Mouse (Mus musculus) urinary bladder, postnatal 36 days (tissue): ENCODE measurements around the gene Syndig1.

Experiments
- DNase-seq, 2 experiments: peaks; one replicate each; pipeline ENCODE4 v3.0.0; 2022; ENCODE audit warnings: low spot score in 2 of 2, mixed read lengths in 1 of 2

Syndig1 gene

GRCm38 (mm10) chr2:149980419-149980818 lies 151.4 kb downstream of the Syndig1 start:
- no peak for DNase-seq

GRCm38 (mm10) chr2:149982466-149982865 lies 153.5 kb downstream of the Syndig1 start:
- DNase-seq = no peak

GRCm38 (mm10) chr2:149983107-149983506 lies 154.1 kb downstream of the Syndig1 start:
- no peak for DNase-seq

DNA sequence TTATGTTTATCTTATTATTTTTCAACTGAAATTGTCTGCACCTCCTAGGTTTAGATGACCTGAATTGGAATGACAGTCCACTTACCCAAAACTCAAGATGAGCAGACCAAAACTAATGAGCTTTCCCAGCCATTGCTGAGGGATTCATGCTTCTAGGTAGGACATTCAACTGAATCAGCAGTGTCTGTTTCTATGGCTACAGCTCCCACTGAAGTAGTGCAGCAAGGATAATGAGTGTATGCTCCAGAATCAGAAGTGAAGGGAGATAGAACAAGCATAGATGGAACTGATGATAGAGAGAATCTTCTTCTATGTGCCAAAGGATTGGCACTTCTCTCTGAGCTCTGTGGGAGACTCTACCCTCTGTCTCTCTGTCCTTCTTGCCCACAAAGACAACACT lies 158.6 kb downstream of the Syndig1 start:
- DNase-seq = no peak

GRCm38 (mm10) chr2:149991506-149991905 lies 162.5 kb downstream of the Syndig1 start:
- no peak for DNase-seq

DNA sequence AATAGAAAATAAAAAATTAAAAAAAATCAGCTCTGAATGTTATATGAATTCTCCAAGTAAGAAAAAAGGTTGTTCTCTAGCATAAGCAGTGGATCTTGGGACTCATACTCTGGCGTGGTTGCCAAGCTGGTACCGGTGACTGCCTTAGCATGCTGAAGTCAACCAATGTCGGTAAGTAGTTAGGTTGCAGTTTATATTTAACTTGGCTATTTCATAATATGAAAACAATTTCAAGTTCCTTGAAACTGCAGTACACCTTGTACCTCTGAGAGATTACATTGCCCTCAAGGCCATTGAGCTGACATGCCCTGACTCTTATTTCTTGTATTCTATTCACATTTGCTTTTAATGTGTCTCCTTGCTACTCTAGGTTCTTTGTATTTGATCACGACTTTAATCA lies 163.9 kb downstream of the Syndig1 start:
- no peak for DNase-seq

GRCm38 (mm10) chr2:149996382-149996964 lies 167.5 kb downstream of the Syndig1 start:
- no peak for DNase-seq

GRCm38 (mm10) chr2:149997657-149998056 lies 168.6 kb downstream of the Syndig1 start:
- DNase-seq = no peak

GRCm38 (mm10) chr2:149998373-149999108 lies 169.5 kb downstream of the Syndig1 start:
- no peak for DNase-seq

DNA sequence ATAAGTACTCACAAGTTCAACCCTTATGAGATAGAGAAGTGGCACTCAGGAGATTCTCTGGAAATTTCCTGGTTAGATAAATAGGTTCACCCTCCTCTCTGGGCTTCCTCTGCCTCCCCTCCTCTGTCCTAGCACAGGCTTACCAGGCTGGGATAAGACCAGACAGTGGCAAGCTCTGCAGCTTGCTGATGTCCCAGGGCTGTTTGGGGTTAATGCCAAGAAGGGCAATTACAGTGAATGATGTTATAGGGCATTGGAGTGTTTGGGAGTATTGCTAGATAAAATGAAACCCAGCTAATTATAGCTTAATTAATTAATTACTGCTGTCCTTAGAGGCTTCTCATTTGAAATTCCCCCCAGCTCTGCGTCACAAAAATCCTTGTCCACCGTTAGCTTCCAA lies 171.6 kb downstream of the Syndig1 start:
- no peak for DNase-seq

DNA sequence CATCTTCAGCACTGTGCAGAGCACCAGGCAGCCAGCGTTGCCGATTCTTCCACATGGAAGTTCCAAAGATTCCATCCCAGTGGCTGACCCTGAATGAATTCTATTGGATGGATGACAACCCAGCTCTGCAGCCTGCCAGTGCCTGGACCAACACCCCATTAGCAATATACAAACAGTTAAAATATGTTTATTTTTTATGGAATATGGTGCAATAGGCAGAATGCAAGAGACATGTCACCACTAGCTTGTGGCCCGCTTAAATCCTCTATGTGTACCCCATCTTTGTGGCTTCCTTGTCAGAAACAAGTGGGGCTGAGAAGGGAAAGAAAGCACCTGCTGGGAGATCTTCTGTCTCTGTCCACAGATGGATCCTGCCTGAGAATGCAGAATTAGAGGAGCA lies 174.5 kb downstream of the Syndig1 start:
- no peak for DNase-seq

DNA sequence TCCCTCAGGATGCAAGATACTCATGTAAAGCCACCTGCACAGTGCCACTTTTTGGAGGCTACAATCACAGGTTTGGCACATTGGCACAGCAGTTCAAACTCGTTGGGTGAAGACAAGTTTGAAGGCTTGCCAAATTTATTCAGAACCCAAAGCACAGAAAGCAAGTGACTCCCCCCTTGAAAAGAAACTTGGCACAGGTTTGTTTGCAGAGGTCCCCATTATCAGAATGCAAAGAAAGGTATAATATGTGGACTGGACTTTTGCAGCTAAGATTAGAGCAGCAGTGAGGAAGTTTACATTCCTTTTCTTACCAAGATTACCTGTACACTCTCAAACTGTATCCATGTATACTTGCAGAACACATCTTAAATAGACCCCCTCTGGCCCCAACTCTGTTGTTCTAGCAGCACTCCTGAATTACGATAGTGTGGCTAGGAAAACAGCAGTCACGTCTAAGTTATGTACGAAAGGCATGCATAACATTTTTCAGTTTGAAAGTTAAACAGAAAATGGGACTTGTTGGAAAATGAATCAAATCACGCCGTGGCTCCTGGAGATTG lies 183.9 kb downstream of the Syndig1 start:
- no peak for DNase-seq

- DNase-seq = no peak
Measured at GRCm38 (mm10) chr2:150013785-150014184, 184.8 kb downstream of the Syndig1 start.

- no peak for DNase-seq
Measured at GRCm38 (mm10) chr2:150016303-150016702, 187.3 kb downstream of the Syndig1 start.

DNA sequence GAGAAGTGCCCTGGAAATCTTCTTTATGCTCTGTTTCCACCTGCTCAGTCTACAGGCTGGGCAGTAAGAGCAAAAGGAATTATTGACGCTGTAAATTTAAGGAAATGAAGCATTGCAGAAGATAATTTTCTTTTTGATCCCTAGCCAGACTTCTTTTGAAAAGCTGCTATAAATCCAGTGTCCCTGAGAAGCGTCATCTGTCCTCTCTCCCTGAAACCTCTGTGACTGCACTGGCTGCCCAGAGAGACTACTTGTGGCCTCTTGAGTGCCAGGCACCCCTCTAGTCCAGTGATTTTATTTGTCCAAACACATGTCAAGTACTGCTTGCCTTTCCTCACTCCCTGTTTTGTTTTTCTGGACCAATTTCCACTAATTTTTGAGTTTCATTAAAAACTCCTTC lies 191.7 kb downstream of the Syndig1 start:
- no peak for DNase-seq

DNA sequence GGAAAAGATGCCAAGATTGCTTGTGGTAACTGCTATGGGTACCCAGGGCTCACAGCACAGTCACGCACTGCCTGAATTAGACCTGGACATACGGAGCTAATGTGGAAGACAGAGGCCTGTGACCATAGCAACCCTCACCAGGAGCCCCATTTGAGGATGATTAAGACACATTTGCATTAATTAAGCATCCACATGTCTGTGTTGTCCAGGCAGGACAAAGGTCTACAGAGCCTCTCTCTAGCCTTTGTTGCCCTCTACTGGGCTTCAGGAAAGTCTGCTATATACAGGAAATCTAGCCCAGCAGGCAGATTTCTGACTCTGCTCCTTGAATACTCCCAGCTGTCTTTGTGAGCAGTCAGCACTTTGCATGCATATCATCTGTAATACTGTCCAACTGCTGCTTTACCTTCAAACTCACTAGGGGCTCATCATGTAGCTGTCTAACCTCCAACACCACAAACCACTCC lies 194.9 kb downstream of the Syndig1 start:
- no peak for DNase-seq

DNA sequence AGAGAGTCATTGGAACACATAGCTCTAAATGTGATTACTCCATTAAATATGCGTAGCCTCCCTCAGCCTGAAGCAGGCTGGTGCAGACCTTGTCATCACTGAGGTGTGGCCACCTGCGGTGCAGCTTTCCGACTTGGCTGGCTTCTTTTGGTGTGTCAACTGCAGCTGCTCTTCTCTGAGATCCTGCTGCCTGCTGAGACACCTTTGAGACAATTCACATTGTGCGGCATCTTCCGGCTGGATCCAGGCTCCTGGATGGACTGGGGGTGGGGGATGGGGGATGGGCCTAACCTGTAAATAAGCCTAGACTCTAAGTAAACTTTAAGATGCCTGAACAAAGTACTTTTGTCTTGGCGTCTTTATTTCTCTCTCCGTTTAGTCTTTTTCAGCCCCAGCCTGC lies 214.5 kb downstream of the Syndig1 start:
- no peak for DNase-seq
